Mouse (Mus musculus) heart, adult 2 months (tissue): ENCODE results near the gene Olfr1337.

Experiments
- CTCF ChIP-seq: fragments of 200-600 bp; IDR thresholded peaks from 2 replicates; pipeline ENCODE4 v1.8.1; 2022; ENCODE audit warnings: antibody characterized with exemption, mild to moderate bottlenecking, moderate library complexity
- EP300 ChIP-seq: fragments of 200-500 bp; IDR thresholded peaks from 2 replicates; pipeline ENCODE4 v1.6.1; 2011; ENCODE audit warnings: low read depth, low read length, control low read depth; ENCODE audit not compliant: insufficient read depth
- POLR2A ChIP-seq: fragments of 200-500 bp; IDR thresholded peaks from 2 replicates; pipeline ENCODE4 v1.6.1; 2011; ENCODE audit warnings: mild to moderate bottlenecking, low read depth, low read length, control low read depth; ENCODE audit not compliant: insufficient read depth

GRCm38 (mm10) chr4:118758637-118759036, 23.7 kb downstream of the Olfr1337 start, which contains the start of gene Olfr1338:
- TF ChIP-seq EP300 (no peak), CTCF (no peak), POLR2A (no peak)
